Mouse (Mus musculus): ENCODE results near the gene Rnaset2b. TPM values are rescaled to one million over a fixed set of nuclear protein-coding genes. Genes with fewer than 3 reads are reported as not detected.
"Not testable (repeated sequence)": the region's sequence is repeated elsewhere in the genome, so short reads cannot be mapped to it uniquely, and the experiment has no call there.

The Rnaset2b gene
- polyA plus RNA-seq, 1 experiment from 2014 or later = 138 TPM

DNA sequence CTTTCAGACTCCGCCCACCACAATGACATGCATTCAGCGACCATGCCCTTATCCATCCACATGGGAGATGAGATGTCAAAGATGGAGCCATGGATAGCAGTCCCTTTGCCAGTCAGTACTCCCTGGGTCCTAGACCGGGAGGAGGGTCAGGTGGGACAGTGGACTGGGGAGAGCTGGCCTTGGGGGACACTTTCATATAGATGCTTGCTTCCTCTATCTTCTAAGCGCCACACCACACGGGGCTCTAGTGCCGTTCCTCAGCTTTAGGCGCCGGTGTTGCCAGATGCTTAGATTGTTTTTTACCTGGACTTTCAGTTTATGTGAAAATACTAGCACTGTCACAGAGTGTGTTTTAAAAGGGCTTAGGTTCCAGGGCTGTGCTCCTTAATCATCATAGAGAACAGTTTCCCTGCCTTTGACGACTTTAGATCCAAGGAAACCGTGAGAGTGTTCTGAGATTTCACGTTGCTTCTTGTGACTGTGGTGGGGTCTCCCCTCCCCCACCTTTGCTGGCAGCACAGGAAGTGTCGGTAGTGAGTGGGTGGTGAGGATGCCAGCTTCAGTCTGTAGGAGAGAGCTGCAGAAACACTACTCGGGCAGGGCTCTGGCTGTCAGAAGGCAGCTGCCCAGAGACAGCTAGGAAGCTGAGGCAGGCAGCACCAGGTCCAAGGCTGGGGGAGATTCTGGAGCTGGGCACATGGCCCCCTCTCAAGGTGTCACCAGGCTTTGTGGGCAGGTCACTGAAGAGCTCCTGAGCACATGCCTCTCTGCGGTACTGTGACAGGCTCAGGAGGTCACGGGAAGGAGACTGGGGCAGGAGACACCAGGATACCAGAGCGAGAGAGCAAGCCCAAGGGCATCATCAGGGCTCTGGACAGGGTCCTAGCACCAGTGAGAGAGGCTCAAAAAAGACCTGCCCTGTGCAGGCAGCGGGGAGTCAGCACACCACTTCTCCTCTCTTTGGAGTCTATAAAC lies 63.0 kb downstream of the Rnaset2b start:
- WGBS = 53% methylated on average over 3 of the region's 17 CpGs
- H3K9ac ChIP-seq (ENCODE audit: low read depth, low read length); H3K4me1 ChIP-seq (ENCODE audit: control insufficient read depth, insufficient read depth, low read depth, low read length); H3K9me3 ChIP-seq (ENCODE audit: control insufficient read depth, low read length); H3K4me3 ChIP-seq (ENCODE audit: low read length); H3K4me2 ChIP-seq (ENCODE audit: low read length); H3K27me3 ChIP-seq (replicated peaks; ENCODE audit: control insufficient read depth, insufficient read depth, low read length); H3K27ac ChIP-seq (ENCODE audit: low read depth, low read length); H3K36me3 ChIP-seq (ENCODE audit: control insufficient read depth, insufficient read depth, low read length): not testable (repeated sequence)
- peak; percentile 48; the same call in 1 of the 2 replicates for ATAC-seq

Other genes starting within 250 kb of the Rnaset2b start
- gene Ezr, start 187.8 kb upstream of the Rnaset2b start, polyA plus RNA-seq (2015; fragmentation: Nextera tagmentation; extraction: Ambion mirVana) = 69.9 and 73.3 TPM in 2 replicates
- 61.3 and 63.2 TPM in 2 replicates for gene Rsph3b, start 22.0 kb upstream of the Rnaset2b start, polyA plus RNA-seq (2015; fragmentation: Nextera tagmentation; extraction: Ambion mirVana)
- gene Tagap1, start 9.5 kb upstream of the Rnaset2b start, polyA plus RNA-seq (2015; fragmentation: Nextera tagmentation; extraction: Ambion mirVana) = 50.3 and 51.4 TPM in 2 replicates
- 0.35 and 0.62 TPM in 2 replicates for gene Gm49721, start 8.3 kb downstream of the Rnaset2b start, polyA plus RNA-seq (2015; fragmentation: Nextera tagmentation; extraction: Ambion mirVana)
- gene Gm1604a, start 54.9 kb downstream of the Rnaset2b start, polyA plus RNA-seq (2015; fragmentation: Nextera tagmentation; extraction: Ambion mirVana) = not detected in 2 replicates
- gene Rps6ka2, start 199.5 kb downstream of the Rnaset2b start, polyA plus RNA-seq (2015; fragmentation: Nextera tagmentation; extraction: Ambion mirVana) = 18.7 and 20.9 TPM in 2 replicates

Measured in hindbrain, embryonic 16.5 days (tissue).